Mouse (Mus musculus) heart, adult 2 months (tissue): Measurements from ENCODE around the gene Ccer1.
"Not testable (repeated sequence)": the region's sequence is repeated elsewhere in the genome, so short reads cannot be mapped to it uniquely, and the experiment has no call there.

ENCODE experiments used
- CTCF ChIP-seq: fragments of 200-600 bp; IDR thresholded peaks from 2 replicates; pipeline ENCODE4 v1.8.1; 2022; ENCODE audit warnings: antibody characterized with exemption, mild to moderate bottlenecking, moderate library complexity
- EP300 ChIP-seq: fragments of 200-500 bp; IDR thresholded peaks from 2 replicates; pipeline ENCODE4 v1.6.1; 2011; ENCODE audit warnings: low read depth, low read length, control low read depth; ENCODE audit not compliant: insufficient read depth
- POLR2A ChIP-seq: fragments of 200-500 bp; IDR thresholded peaks from 2 replicates; pipeline ENCODE4 v1.6.1; 2011; ENCODE audit warnings: mild to moderate bottlenecking, low read depth, low read length, control low read depth; ENCODE audit not compliant: insufficient read depth

- TF ChIP-seq CTCF, POLR2A, EP300: not testable (repeated sequence)
Observed at GRCm38 (mm10) chr10:97726655-97727054, 33.8 kb downstream of the Ccer1 start, which contains the start of gene C030005K15Rik.
